Comparison of ENCODE assay signal across 9 mouse cellular contexts in genomic region chr14:39532689-39533088, GRCm38 (mm10). TPM values are rescaled to one million over a fixed set of nuclear protein-coding genes. Genes with fewer than 3 reads are reported as not detected.
DNase-seq lines count a peak whose midpoint lies in the region; ATAC-seq and TF ChIP-seq lines count a peak whose summit lies in the region.
"Had no signal": no experiment of that assay in that cellular context is flagged by ENCODE, and none has a peak within 500 bp of the region (broad histone marks: within the 10 kb centered on the region; RNA-seq: fewer than 3 reads in every experiment).

No protein-coding gene starts in this region.

- H3K27ac ChIP-seq in embryonic fibroblast, embryonic 13.5 days (ENCODE audit: insufficient read depth, low read length), result no peak overlapping the region
- no peak overlapping the region for H3K27ac ChIP-seq in intestine, embryonic 15.5 days

- TF ChIP-seq CTCF in embryonic fibroblast, embryonic 13.5 days (IDR thresholded peaks at IDR 0.05; ENCODE audit: borderline replicate concordance, insufficient read depth, low read length), result peak; percentile 41; the same call in 1 of the 2 replicates

- no peak overlapping the region for H3K9ac ChIP-seq in intestine, embryonic 15.5 days

- TF ChIP-seq POLR2A in embryonic fibroblast, embryonic 13.5 days (IDR thresholded peaks at IDR 0.05; ENCODE audit: low read depth, low read length), result no peak

- ATAC-seq in intestine, embryonic 15.5 days, result no peak

- peak; percentile 3 to 11 for DNase-seq in heart, postnatal 14 days
- no peak for DNase-seq in heart, adult 11 months
- DNase-seq in 416B (ENCODE audit: low read depth), result peak; percentile 51
- DNase-seq in adrenal gland, adult 2 months, result peak; percentile 22
- DNase-seq in layer of hippocampus, adult 9-11 months, result peak; percentile 3
- peak; percentile 84 for DNase-seq in retina, postnatal 1 day

- H3K27me3 ChIP-seq in intestine, embryonic 15.5 days (replicated peaks), result no peaks in the 10 kb centered on the region

- no peaks in the 10 kb centered on the region for H3K4me1 ChIP-seq in embryonic fibroblast, embryonic 13.5 days (ENCODE audit: control insufficient read depth, insufficient read depth, low read length)
- H3K4me1 ChIP-seq in intestine, embryonic 15.5 days (replicated peaks), result no peaks in the 10 kb centered on the region

- no peak overlapping the region for H3K4me3 ChIP-seq in embryonic fibroblast, embryonic 13.5 days (ENCODE audit: insufficient read depth, low read length)
- no peak overlapping the region for H3K4me3 ChIP-seq in intestine, embryonic 15.5 days (replicated peaks)

- 11% methylated on average over 2 of the region's 2 CpGs for WGBS in intestine, embryonic 15.5 days

- no peaks in the 10 kb centered on the region for H3K36me3 ChIP-seq in intestine, embryonic 15.5 days

- H3K9me3 ChIP-seq in intestine, embryonic 15.5 days, result no peaks in the 10 kb centered on the region

- intact Hi-C loops in heart, postnatal 14 days (cut with DNase I), result loop anchor here (2.0 kb wide), 1 partner anchor 1502 kb away; no protein-coding TSS in a partner anchor

- H3K4me2 ChIP-seq in intestine, embryonic 15.5 days (replicated peaks), result no peak overlapping the region

RNA-seq across cellular contexts. Expression of gene Nrg3, which starts 59.8 kb away (rescaled TPM):
- not detected for total RNA-seq in heart, postnatal 14 days (2021)
- total RNA-seq in adrenal gland, adult 2 months (2021), result 1 to 10 TPM; 3.7 to 4.0 TPM
- 5.7 and 7.1 TPM in 2 replicates for polyA plus RNA-seq in adrenal gland, adult 2 months (2012; rRNA removed)
- polyA plus RNA-seq in embryonic fibroblast, embryonic 13.5 days (2011; ENCODE audit: insufficient read length, low read depth, missing spikeins), result not detected in 2 replicates
- polyA plus RNA-seq in intestine, embryonic 15.5 days (2015; fragmentation: Nextera tagmentation; extraction: Ambion mirVana), result 0.36 and 0.53 TPM in 2 replicates
- polyA plus RNA-seq: spleen, adult 2 months had no signal
